Mouse (Mus musculus) right cerebral cortex, adult 18-20 months (tissue): ENCODE data around the gene Mb.
A peak's percentile ranks its signal among the peaks of the same experiment; 100 is the strongest.

Source experiments
- DNase-seq: peaks from one replicate; pipeline ENCODE4 v3.0.0; 2022; ENCODE audit warnings: mixed read lengths

Mb gene

GRCm38 (mm10) chr15:77022401-77022957, 28.0 kb downstream of the Mb start:
- no peak for DNase-seq

GRCm38 (mm10) chr15:77021851-77022250, 28.6 kb downstream of the Mb start:
- DNase-seq = no peak

GRCm38 (mm10) chr15:77021056-77021455, 29.4 kb downstream of the Mb start:
- no peak for DNase-seq

- DNase-seq = no peak
Measured at GRCm38 (mm10) chr15:77020136-77020535, 30.3 kb downstream of the Mb start.

- no peak for DNase-seq
Measured at GRCm38 (mm10) chr15:77019533-77019932, 30.9 kb downstream of the Mb start.

- DNase-seq = peak; percentile 41
Measured at GRCm38 (mm10) chr15:77018740-77019340, 31.6 kb downstream of the Mb start.

GRCm38 (mm10) chr15:77017897-77018296, 32.6 kb downstream of the Mb start:
- no peak for DNase-seq

- no peak for DNase-seq
Measured at GRCm38 (mm10) chr15:77016509-77016908, 34.0 kb downstream of the Mb start.

- DNase-seq = no peak
Measured at GRCm38 (mm10) chr15:77014985-77015384, 35.5 kb downstream of the Mb start.

GRCm38 (mm10) chr15:77014431-77014830, 36.0 kb downstream of the Mb start:
- no peak for DNase-seq

GRCm38 (mm10) chr15:77013753-77014241, 36.7 kb downstream of the Mb start:
- peak; percentile 33 for DNase-seq

- DNase-seq = no peak
Measured at GRCm38 (mm10) chr15:77008851-77009250, 41.6 kb downstream of the Mb start.

GRCm38 (mm10) chr15:77003868-77004215, 46.6 kb downstream of the Mb start:
- peak; percentile 50 for DNase-seq

- DNase-seq = no peak
Measured at GRCm38 (mm10) chr15:77003173-77003867, 47.1 kb downstream of the Mb start.

- peak; percentile 57 for DNase-seq
Measured at GRCm38 (mm10) chr15:76998878-76999588, 51.4 kb downstream of the Mb start.

GRCm38 (mm10) chr15:76998048-76998447, 52.4 kb downstream of the Mb start:
- no peak for DNase-seq

- peak; percentile 32 for DNase-seq
Measured at GRCm38 (mm10) chr15:76994413-76994812, 56.1 kb downstream of the Mb start.

- peak; percentile 64 for DNase-seq
Measured at GRCm38 (mm10) chr15:76987542-76988094, 62.9 kb downstream of the Mb start.

- DNase-seq = no peak
Measured at GRCm38 (mm10) chr15:76987137-76987536, 63.3 kb downstream of the Mb start.

- no peak for DNase-seq
Measured at GRCm38 (mm10) chr15:76982745-76983144, 67.7 kb downstream of the Mb start.

GRCm38 (mm10) chr15:76979799-76980198, 70.7 kb downstream of the Mb start:
- no peak for DNase-seq

- no peak for DNase-seq
Measured at GRCm38 (mm10) chr15:76976619-76977018, 73.9 kb downstream of the Mb start.
